Mouse (Mus musculus) intestine, embryonic 15.5 days (tissue): Measurements from ENCODE around the gene Ube2r2. TPM values are rescaled to one million over a fixed set of nuclear protein-coding genes. Genes with fewer than 3 reads are reported as not detected.

Source experiments
- ATAC-seq: fragments of 200-750 bp; cut with Nextera tagmentation; 2 replicates; pipeline ENCODE4 v1.8.0; 2017; ENCODE audit warnings: moderate TSS enrichment, moderate library complexity
- H3K27ac ChIP-seq: fragments of 300-500 bp; sonication (generic); 2 replicates; pipeline ENCODE4 v1.5.1; 2015; ENCODE audit warnings: mild to moderate bottlenecking, inconsistent platforms
- H3K27me3 ChIP-seq: fragments of 300-500 bp; sonication (generic); replicated peaks from 2 replicates; pipeline ENCODE4 v1.6.1; 2015; ENCODE audit warnings: inconsistent platforms
- H3K36me3 ChIP-seq: fragments of 300-500 bp; sonication (generic); 2 replicates; pipeline ENCODE4 v1.6.1; 2015; ENCODE audit warnings: inconsistent platforms
- H3K4me1 ChIP-seq: fragments of 300-500 bp; sonication (generic); replicated peaks from 2 replicates; pipeline ENCODE4 v1.6.1; 2015; ENCODE audit warnings: inconsistent platforms
- H3K4me2 ChIP-seq: fragments of 300-500 bp; sonication (generic); replicated peaks from 2 replicates; pipeline ENCODE4 v1.6.1; 2015; ENCODE audit warnings: mild to moderate bottlenecking, inconsistent platforms
- H3K4me3 ChIP-seq: fragments of 300-500 bp; sonication (generic); replicated peaks from 2 replicates; pipeline ENCODE4 v1.5.1; 2015; ENCODE audit warnings: inconsistent platforms
- H3K9ac ChIP-seq: fragments of 300-500 bp; sonication (generic); 2 replicates; pipeline ENCODE4 v1.6.1; 2015; ENCODE audit warnings: inconsistent platforms
- H3K9me3 ChIP-seq: fragments of 300-500 bp; sonication (generic); 2 replicates; pipeline ENCODE4 v1.6.1; 2016; ENCODE audit warnings: inconsistent platforms
- WGBS: fragments of 180-500 bp; shearing (Covaris S2); methylation state at CpG from one replicate; pipeline ENCODE4 v1.1.7; 2015; 5-methylcytosine and 5-hydroxymethylcytosine counted together
- polyA plus RNA-seq: library from polyadenylated mRNA; unstranded; fragments of >200 nt; fragmentation: Nextera tagmentation; extraction: Ambion mirVana; gene quantifications from 2 replicates; pipeline ENCODE4 v1.2.1, GENCODE M21; 2015

Gene Ube2r2
- polyA plus RNA-seq, 1 experiment from 2014 or later = 68.6 TPM

- Histone ChIP-seq H3K27me3 (no peaks in the 10 kb centered on the region; the same call in 1 of the 2 replicates), H3K36me3 (no peaks in the 10 kb centered on the region), H3K27ac (no peak overlapping the region), H3K4me2 (peak overlapping the region; percentile 91), H3K9me3 (no peaks in the 10 kb centered on the region), H3K9ac (no peak overlapping the region), H3K4me1 (peaks cover 37% of the 10 kb centered on the region), H3K4me3 (peak overlapping the region; percentile 37)
- ATAC-seq = peak; percentile 22
- 13% methylated on average over 11 of the region's 11 CpGs for WGBS
These were observed 37.0 kb upstream of the Ube2r2 start for GRCm38 (mm10) chr4:41098577-41098951.

- no peak overlapping the region for H3K27ac ChIP-seq
- H3K4me2 ChIP-seq = no peak overlapping the region
- no peaks in the 10 kb centered on the region for H3K9me3 ChIP-seq
- H3K4me1 ChIP-seq = peaks cover 24% of the 10 kb centered on the region
- H3K27me3 ChIP-seq = no peaks in the 10 kb centered on the region; the same call in 1 of the 2 replicates
- H3K9ac ChIP-seq = no peak overlapping the region
- no peak overlapping the region for H3K4me3 ChIP-seq
- ATAC-seq = no peak
- H3K36me3 ChIP-seq = no peaks in the 10 kb centered on the region
- WGBS = 53% methylated on average over 1 of the region's 1 CpGs
These were observed 34.6 kb upstream of the Ube2r2 start for GRCm38 (mm10) chr4:41100986-41101385.

- no peaks in the 10 kb centered on the region for H3K36me3 ChIP-seq
- no peak overlapping the region for H3K4me2 ChIP-seq
- no peaks in the 10 kb centered on the region for H3K9me3 ChIP-seq
- no peak overlapping the region for H3K9ac ChIP-seq
- H3K4me1 ChIP-seq = peaks cover 8% of the 10 kb centered on the region
- H3K4me3 ChIP-seq = no peak overlapping the region
- no peaks in the 10 kb centered on the region for H3K27me3 ChIP-seq
- no peak for ATAC-seq
- no peak overlapping the region for H3K27ac ChIP-seq
These were observed 32.6 kb upstream of the Ube2r2 start for GRCm38 (mm10) chr4:41102901-41103300.

GRCm38 (mm10) chr4:41107440-41107839, 28.1 kb upstream of the Ube2r2 start:
- Histone ChIP-seq H3K9ac (no peak overlapping the region), H3K9me3 (no peaks in the 10 kb centered on the region), H3K36me3 (no peaks in the 10 kb centered on the region), H3K27ac (0 out of 2 replicates have a peak overlapping the region, but pooled peaks have one; percentile 3), H3K4me3 (no peak overlapping the region), H3K27me3 (no peaks in the 10 kb centered on the region), H3K4me2 (no peak overlapping the region), H3K4me1 (no peaks in the 10 kb centered on the region)
- ATAC-seq = no peak
- WGBS = 63% methylated on average over 4 of the region's 4 CpGs

- no peaks in the 10 kb centered on the region for H3K4me1 ChIP-seq
- 64% methylated on average over 10 of the region's 10 CpGs for WGBS
- H3K9me3 ChIP-seq = no peaks in the 10 kb centered on the region
- ATAC-seq = 0 out of 2 replicates have a peak, but pooled peaks have one; percentile 34
- no peak overlapping the region for H3K4me2 ChIP-seq
- no peak overlapping the region for H3K4me3 ChIP-seq
- H3K27ac ChIP-seq = no peak overlapping the region
- H3K36me3 ChIP-seq = no peaks in the 10 kb centered on the region
- H3K27me3 ChIP-seq = no peaks in the 10 kb centered on the region
- H3K9ac ChIP-seq = no peak overlapping the region
These were observed 26.7 kb upstream of the Ube2r2 start for GRCm38 (mm10) chr4:41108717-41109425.

GRCm38 (mm10) chr4:41114358-41115070, 21.0 kb upstream of the Ube2r2 start:
- no peak overlapping the region for H3K27ac ChIP-seq
- 90% methylated on average over 9 of the region's 9 CpGs for WGBS
- H3K4me3 ChIP-seq = no peak overlapping the region
- H3K9me3 ChIP-seq = no peaks in the 10 kb centered on the region
- H3K4me1 ChIP-seq = no peaks in the 10 kb centered on the region
- ATAC-seq = no peak
- H3K4me2 ChIP-seq = no peak overlapping the region
- peaks cover 36% of the 10 kb centered on the region for H3K36me3 ChIP-seq
- no peaks in the 10 kb centered on the region for H3K27me3 ChIP-seq
- no peak overlapping the region for H3K9ac ChIP-seq

GRCm38 (mm10) chr4:41115074-41115473, 20.5 kb upstream of the Ube2r2 start:
- H3K4me3 ChIP-seq = no peak overlapping the region

GRCm38 (mm10) chr4:41115793-41116192, 19.8 kb upstream of the Ube2r2 start:
- Histone ChIP-seq H3K36me3 (peaks cover 45% of the 10 kb centered on the region), H3K4me3 (no peak overlapping the region), H3K4me1 (no peaks in the 10 kb centered on the region), H3K4me2 (no peak overlapping the region), H3K9ac (no peak overlapping the region), H3K27ac (no peak overlapping the region), H3K9me3 (no peaks in the 10 kb centered on the region), H3K27me3 (no peaks in the 10 kb centered on the region)
- 93% methylated on average over 15 of the region's 15 CpGs for WGBS
- ATAC-seq = no peak

More at GRCm38 (mm10) chr4:41115074-41115473, 20.5 kb upstream of the Ube2r2 start:
- WGBS = 86% methylated on average over 6 of the region's 6 CpGs
- Histone ChIP-seq H3K9me3 (no peaks in the 10 kb centered on the region), H3K4me1 (no peaks in the 10 kb centered on the region), H3K4me2 (no peak overlapping the region), H3K9ac (no peak overlapping the region), H3K36me3 (peaks cover 42% of the 10 kb centered on the region), H3K27me3 (no peaks in the 10 kb centered on the region), H3K27ac (no peak overlapping the region)
- no peak for ATAC-seq

GRCm38 (mm10) chr4:41116817-41117216, 18.7 kb upstream of the Ube2r2 start:
- H3K36me3 ChIP-seq = peaks cover 53% of the 10 kb centered on the region
- 74% methylated on average over 3 of the region's 3 CpGs for WGBS
- no peak overlapping the region for H3K9ac ChIP-seq
- no peak overlapping the region for H3K4me3 ChIP-seq
- no peaks in the 10 kb centered on the region for H3K9me3 ChIP-seq
- H3K4me1 ChIP-seq = no peaks in the 10 kb centered on the region
- no peaks in the 10 kb centered on the region for H3K27me3 ChIP-seq
- H3K27ac ChIP-seq = no peak overlapping the region
- H3K4me2 ChIP-seq = no peak overlapping the region
- ATAC-seq = no peak

- H3K36me3 ChIP-seq = peaks cover 59% of the 10 kb centered on the region
- H3K4me2 ChIP-seq = no peak overlapping the region
- WGBS = 76% methylated on average over 11 of the region's 11 CpGs
- peak; percentile 37; the same call in 1 of the 2 replicates for ATAC-seq
- H3K4me1 ChIP-seq = peaks cover 6% of the 10 kb centered on the region
- H3K27ac ChIP-seq = no peak overlapping the region
- H3K9me3 ChIP-seq = no peaks in the 10 kb centered on the region
- no peak overlapping the region for H3K9ac ChIP-seq
- H3K4me3 ChIP-seq = no peak overlapping the region
- no peaks in the 10 kb centered on the region for H3K27me3 ChIP-seq
These were observed 16.7 kb upstream of the Ube2r2 start for GRCm38 (mm10) chr4:41118706-41119292.

- Histone ChIP-seq H3K27ac (no peak within 1 kb of the TSS), H3K4me2 (peak within 1 kb of the TSS; percentile 65), H3K4me3 (peak within 1 kb of the TSS; percentile 67), H3K27me3 (no peaks in the 10 kb centered on the region), H3K36me3 (peaks cover 24% of the 10 kb centered on the region), H3K4me1 (peaks cover 6% of the 10 kb centered on the region), H3K9ac (peak within 1 kb of the TSS; percentile 26), H3K9me3 (no peaks in the 10 kb centered on the region)
- WGBS = 3% methylated on average over 29 of the region's 29 CpGs
- peak; percentile 100 for ATAC-seq
These were observed 11.2 kb upstream of the Ube2r2 start, which contains the start of gene Nol6 for GRCm38 (mm10) chr4:41124180-41124951. Gene Nol6 (minus strand): TSS chr4:41124455.

GRCm38 (mm10) chr4:41129406-41129805, 6.1 kb upstream of the Ube2r2 start:
- no peaks in the 10 kb centered on the region for H3K36me3 ChIP-seq
- no peaks in the 10 kb centered on the region for H3K27me3 ChIP-seq
- 4% methylated on average over 2 of the region's 2 CpGs for WGBS
- no peak overlapping the region for H3K9ac ChIP-seq
- H3K4me1 ChIP-seq = no peaks in the 10 kb centered on the region; the same call in 1 of the 2 replicates
- H3K27ac ChIP-seq = no peak overlapping the region
- H3K9me3 ChIP-seq = no peaks in the 10 kb centered on the region
- H3K4me2 ChIP-seq = no peak overlapping the region
- H3K4me3 ChIP-seq = no peak overlapping the region
- ATAC-seq = peak; percentile 80
